Mouse (Mus musculus) kidney, embryonic 15.5 days (tissue): Measurements from ENCODE around the gene Rab8a. TPM values are rescaled to one million over a fixed set of nuclear protein-coding genes. Genes with fewer than 3 reads are reported as not detected.

Experiments used
- ATAC-seq: fragments of 200-750 bp; cut with Nextera tagmentation; replicated peaks from 2 replicates; pipeline ENCODE4 v1.8.0; 2017; ENCODE audit warnings: moderate TSS enrichment; ENCODE audit not compliant: low FRiP score
- H3K27ac ChIP-seq: fragments of 300-500 bp; sonication (generic); 2 replicates; pipeline ENCODE4 v1.5.1; 2015; ENCODE audit warnings: mild to moderate bottlenecking, inconsistent platforms
- H3K27me3 ChIP-seq: fragments of 300-500 bp; sonication (generic); 2 replicates; pipeline ENCODE4 v1.6.1; 2015; ENCODE audit warnings: inconsistent platforms
- H3K36me3 ChIP-seq: fragments of 300-500 bp; sonication (generic); 2 replicates; pipeline ENCODE4 v1.6.1; 2015; ENCODE audit warnings: inconsistent platforms
- H3K4me1 ChIP-seq: fragments of 300-500 bp; sonication (generic); 2 replicates; pipeline ENCODE4 v1.6.1; 2015; ENCODE audit warnings: inconsistent platforms
- H3K4me2 ChIP-seq: fragments of 300-500 bp; sonication (generic); 2 replicates; pipeline ENCODE4 v1.6.1; 2015; ENCODE audit warnings: moderate library complexity, mild to moderate bottlenecking, inconsistent platforms
- H3K4me3 ChIP-seq: fragments of 300-500 bp; sonication (generic); replicated peaks from 2 replicates; pipeline ENCODE4 v1.5.1; 2015; ENCODE audit warnings: mild to moderate bottlenecking, inconsistent platforms
- H3K9ac ChIP-seq: fragments of 300-500 bp; sonication (generic); 2 replicates; pipeline ENCODE4 v1.6.1; 2015; ENCODE audit warnings: mild to moderate bottlenecking, inconsistent platforms
- H3K9me3 ChIP-seq: fragments of 300-500 bp; sonication (generic); replicated peaks from 2 replicates; pipeline ENCODE4 v1.6.1; 2016; ENCODE audit warnings: inconsistent platforms
- WGBS: fragments of 180-500 bp; shearing (Covaris S2); methylation state at CpG from one replicate; pipeline ENCODE4 v1.1.7; 2015; ENCODE audit warnings: mixed read lengths; 5-methylcytosine and 5-hydroxymethylcytosine counted together
- polyA plus RNA-seq: library from polyadenylated mRNA; unstranded; fragments of >200 nt; fragmentation: Nextera tagmentation; extraction: Ambion mirVana; gene quantifications from 2 replicates; pipeline ENCODE4 v1.2.1, GENCODE M21; 2015

Rab8a gene
- polyA plus RNA-seq, 1 experiment from 2014 or later = 128 TPM

- peak within 1 kb of the TSS; percentile 88 for H3K9ac ChIP-seq
- peak within 1 kb of the TSS; percentile 100 for H3K27ac ChIP-seq
- H3K9me3 ChIP-seq = no peaks in the 10 kb centered on the region
- WGBS = under 1% methylated on average over 48 of the region's 49 CpGs
- peak within 1 kb of the TSS; percentile 59 for H3K4me3 ChIP-seq
- ATAC-seq = peak; percentile 89
- peaks cover 18% of the 10 kb centered on the region for H3K36me3 ChIP-seq
- peaks cover 49% of the 10 kb centered on the region for H3K4me1 ChIP-seq
- no peaks in the 10 kb centered on the region for H3K27me3 ChIP-seq
- peak within 1 kb of the TSS; percentile 83 for H3K4me2 ChIP-seq
These were observed 26.1 kb upstream of the Rab8a start, which contains the start of gene Tpm4 for GRCm38 (mm10) chr8:72134756-72135445. Tpm4 (plus strand) TSS chr8:72134975.

DNA sequence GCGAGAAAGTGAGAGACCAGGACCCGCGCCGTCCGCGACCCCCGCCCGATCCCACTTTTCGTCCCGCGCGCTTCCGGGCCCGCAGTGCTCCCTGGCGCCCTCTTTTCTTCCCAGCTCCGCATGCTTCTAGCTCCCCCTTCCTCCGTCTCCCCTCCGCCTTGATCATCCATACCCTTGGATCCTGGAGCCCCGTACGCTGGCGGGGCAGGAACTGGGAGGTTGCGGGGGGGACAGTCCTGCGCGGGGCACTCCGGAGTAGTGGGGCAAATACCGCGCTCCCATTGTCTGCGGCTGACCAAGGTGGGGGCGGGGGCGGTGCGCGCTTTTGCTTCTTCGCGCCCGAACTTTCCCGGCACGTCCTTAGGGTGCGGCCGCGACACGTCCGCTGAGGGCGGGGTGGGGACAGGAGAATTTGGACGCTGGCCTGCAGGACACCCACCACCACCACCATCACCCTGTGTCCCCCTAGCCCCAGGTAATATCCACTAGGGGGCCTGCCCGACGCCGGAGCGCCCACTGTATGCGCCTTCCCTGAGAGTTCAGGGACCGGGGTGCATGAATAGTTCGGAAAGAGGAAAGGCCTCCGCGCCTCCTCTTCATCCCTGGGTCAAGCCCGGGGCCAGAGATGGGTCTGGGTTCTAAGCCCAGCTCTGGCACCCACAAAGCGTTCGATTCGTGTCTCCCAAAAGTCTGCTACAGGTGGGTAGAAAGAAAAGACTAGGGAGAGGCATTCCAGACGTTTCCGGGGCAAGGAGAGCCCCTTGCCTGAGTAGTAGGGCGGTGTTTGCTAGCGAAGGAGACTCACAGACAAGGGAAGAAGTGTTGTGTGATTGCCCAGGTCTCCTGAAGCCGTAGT lies 25.3 kb upstream of the Rab8a start:
- under 1% methylated on average over 62 of the region's 62 CpGs for WGBS
- ATAC-seq = peak; percentile 73
- no peaks in the 10 kb centered on the region for H3K27me3 ChIP-seq
- peak overlapping the region; percentile 83 for H3K4me2 ChIP-seq
- peak overlapping the region; percentile 100 for H3K27ac ChIP-seq
- no peaks in the 10 kb centered on the region for H3K9me3 ChIP-seq
- peaks cover 49% of the 10 kb centered on the region for H3K4me1 ChIP-seq
- H3K4me3 ChIP-seq = peak overlapping the region; percentile 59
- H3K9ac ChIP-seq = peak overlapping the region; percentile 88
- peaks cover 26% of the 10 kb centered on the region for H3K36me3 ChIP-seq

DNA sequence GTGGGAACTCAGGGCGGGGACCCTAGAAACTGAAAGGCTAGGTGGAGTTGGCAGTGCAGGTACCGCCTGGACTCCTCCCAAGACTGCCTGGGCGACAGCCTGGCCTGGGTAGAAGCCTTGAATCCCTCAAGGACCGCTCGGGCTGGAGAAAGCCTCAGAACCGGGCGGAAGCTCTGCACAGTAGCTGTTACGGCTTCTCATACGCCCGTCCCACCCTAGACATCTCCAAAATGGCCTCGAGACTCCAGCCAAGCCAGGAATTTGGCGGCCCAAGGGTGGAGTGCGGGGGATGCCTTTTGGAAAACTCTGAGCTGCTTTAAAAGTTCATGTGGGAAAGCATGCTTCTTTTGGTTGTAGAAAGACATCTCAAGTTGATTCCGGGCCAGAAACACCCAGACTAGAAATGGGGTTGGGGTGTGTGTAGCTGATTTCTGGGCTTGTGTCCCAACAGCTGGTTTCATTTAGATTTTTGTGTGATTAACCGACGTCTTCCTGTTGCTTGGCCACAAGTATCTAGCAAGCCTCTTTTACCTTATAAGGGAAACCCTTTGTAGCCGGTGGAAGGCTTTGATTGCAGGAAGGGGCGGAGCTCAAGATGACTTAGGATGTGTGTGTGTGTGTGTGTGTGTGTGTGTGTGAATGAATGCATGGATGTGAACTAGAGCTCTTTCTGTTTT lies 24.6 kb upstream of the Rab8a start:
- under 1% methylated on average over 18 of the region's 18 CpGs for whole genome bisulfite sequencing
- Histone ChIP-seq H3K36me3 (peaks cover 33% of the 10 kb centered on the region), H3K27ac (peak overlapping the region; percentile 100), H3K4me1 (peaks cover 44% of the 10 kb centered on the region), H3K27me3 (no peaks in the 10 kb centered on the region), H3K4me3 (peak overlapping the region; percentile 59), H3K9me3 (no peaks in the 10 kb centered on the region), H3K9ac (peak overlapping the region; percentile 88), H3K4me2 (peak overlapping the region; percentile 83)
- ATAC-seq = peak; percentile 61

- Histone ChIP-seq H3K27ac (no peak overlapping the region; the same call in 1 of the 2 replicates), H3K36me3 (peaks cover 43% of the 10 kb centered on the region), H3K9ac (no peak overlapping the region), H3K27me3 (no peaks in the 10 kb centered on the region), H3K9me3 (no peaks in the 10 kb centered on the region), H3K4me2 (peak overlapping the region; percentile 83), H3K4me3 (peak overlapping the region; percentile 59), H3K4me1 (peaks cover 41% of the 10 kb centered on the region)
- no peak for ATAC-seq
- WGBS = 74% methylated on average over 2 of the region's 2 CpGs
These were observed 23.6 kb upstream of the Rab8a start for GRCm38 (mm10) chr8:72137431-72137830.

GRCm38 (mm10) chr8:72138456-72138855 lies 22.5 kb upstream of the Rab8a start:
- no peaks in the 10 kb centered on the region for H3K27me3 ChIP-seq
- peaks cover 53% of the 10 kb centered on the region for H3K36me3 ChIP-seq
- peaks cover 30% of the 10 kb centered on the region for H3K4me1 ChIP-seq
- 94% methylated on average over 5 of the region's 5 CpGs for WGBS
- 0 out of 2 replicates have a peak overlapping the region, but pooled peaks have one; percentile 83 for H3K4me2 ChIP-seq
- no peak for ATAC-seq
- no peak overlapping the region for H3K27ac ChIP-seq
- no peak overlapping the region for H3K9ac ChIP-seq
- H3K4me3 ChIP-seq = no peak overlapping the region
- H3K9me3 ChIP-seq = no peaks in the 10 kb centered on the region

DNA sequence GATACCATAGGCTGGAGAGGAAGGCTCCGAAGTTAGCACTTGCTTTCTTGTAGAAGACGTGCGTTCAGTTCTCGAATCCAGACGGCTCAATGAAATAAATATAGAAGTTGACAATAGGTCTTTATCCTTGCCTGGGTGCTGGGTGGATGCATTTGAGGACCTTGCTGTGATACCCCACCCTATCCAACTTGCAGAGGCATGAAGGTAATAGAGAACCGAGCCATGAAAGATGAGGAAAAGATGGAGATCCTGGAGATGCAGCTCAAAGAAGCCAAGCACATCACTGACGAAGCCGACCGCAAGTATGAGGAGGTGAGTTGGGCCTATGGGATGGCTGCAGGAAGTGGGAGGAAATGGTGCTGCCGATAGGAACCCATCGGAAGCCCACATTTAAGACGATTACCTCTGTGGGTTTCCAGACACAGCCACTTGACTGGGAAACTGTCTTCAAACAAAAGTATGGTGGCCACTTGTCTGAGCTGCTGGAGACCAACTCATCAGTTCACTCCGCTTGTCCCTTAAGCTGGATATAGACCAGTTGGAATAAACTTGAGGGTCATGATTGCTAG lies 17.7 kb upstream of the Rab8a start:
- WGBS = 91% methylated on average over 13 of the region's 13 CpGs
- H3K36me3 ChIP-seq = peaks cover 98% of the 10 kb centered on the region
- H3K4me3 ChIP-seq = no peak overlapping the region
- H3K4me1 ChIP-seq = peaks cover 4% of the 10 kb centered on the region; the same call in 1 of the 2 replicates
- H3K9me3 ChIP-seq = no peaks in the 10 kb centered on the region
- no peak overlapping the region for H3K27ac ChIP-seq
- H3K9ac ChIP-seq = no peak overlapping the region
- no peak overlapping the region for H3K4me2 ChIP-seq
- H3K27me3 ChIP-seq = no peaks in the 10 kb centered on the region
- ATAC-seq = no peak

GRCm38 (mm10) chr8:72144345-72144975 lies 16.5 kb upstream of the Rab8a start:
- Histone ChIP-seq H3K4me2 (no peak overlapping the region), H3K4me1 (no peaks in the 10 kb centered on the region), H3K27me3 (no peaks in the 10 kb centered on the region)

DNA sequence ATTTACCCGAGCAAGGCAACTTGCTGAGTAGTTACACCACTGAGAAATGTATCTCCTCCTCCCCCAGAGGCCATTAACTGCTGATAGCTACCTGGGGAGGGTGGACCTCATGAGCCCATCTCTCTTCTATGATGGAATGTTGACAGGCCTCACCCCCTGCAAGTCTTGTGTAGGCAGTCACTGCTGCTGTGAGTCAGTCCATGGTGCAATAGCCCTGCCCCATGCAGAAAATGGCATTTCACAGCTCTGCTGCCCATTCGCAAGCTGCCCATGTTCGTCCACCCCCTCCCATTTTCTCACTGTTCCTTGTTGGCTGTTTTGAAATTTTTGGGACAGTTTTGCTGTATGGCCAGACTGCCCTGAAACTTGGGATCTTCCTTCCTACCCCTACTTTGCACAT lies 15.5 kb upstream of the Rab8a start:
- Histone ChIP-seq H3K27ac (no peak overlapping the region), H3K27me3 (no peaks in the 10 kb centered on the region), H3K36me3 (peaks cover 96% of the 10 kb centered on the region), H3K4me1 (no peaks in the 10 kb centered on the region), H3K9me3 (no peaks in the 10 kb centered on the region), H3K4me3 (no peak overlapping the region), H3K9ac (no peak overlapping the region), H3K4me2 (no peak overlapping the region)
- ATAC-seq = no peak
- 84% methylated on average over 3 of the region's 3 CpGs for WGBS

More at GRCm38 (mm10) chr8:72144345-72144975, 16.5 kb upstream of the Rab8a start:
- ATAC-seq = no peak
- H3K27ac ChIP-seq = no peak overlapping the region
- H3K9ac ChIP-seq = no peak overlapping the region
- H3K36me3 ChIP-seq = peaks cover 96% of the 10 kb centered on the region
- H3K4me3 ChIP-seq = no peak overlapping the region
- 87% methylated on average over 5 of the region's 5 CpGs for WGBS
- H3K9me3 ChIP-seq = no peaks in the 10 kb centered on the region

- Histone ChIP-seq H3K9me3 (no peaks in the 10 kb centered on the region), H3K9ac (no peak overlapping the region), H3K4me2 (no peak overlapping the region), H3K4me3 (no peak overlapping the region), H3K4me1 (no peaks in the 10 kb centered on the region), H3K36me3 (peaks cover 96% of the 10 kb centered on the region), H3K27ac (no peak overlapping the region), H3K27me3 (no peaks in the 10 kb centered on the region)
- WGBS = 100% methylated on average over 1 of the region's 1 CpGs
- no peak for ATAC-seq
These were observed 14.9 kb upstream of the Rab8a start for GRCm38 (mm10) chr8:72146056-72146455.

- Histone ChIP-seq H3K4me2 (no peak overlapping the region), H3K4me1 (no peaks in the 10 kb centered on the region), H3K36me3 (peaks cover 96% of the 10 kb centered on the region), H3K4me3 (no peak overlapping the region), H3K9ac (no peak overlapping the region), H3K27me3 (no peaks in the 10 kb centered on the region), H3K9me3 (no peaks in the 10 kb centered on the region), H3K27ac (peak overlapping the region; percentile 37; the same call in 1 of the 2 replicates)
- 92% methylated on average over 3 of the region's 3 CpGs for WGBS
- ATAC-seq = no peak
These were observed 14.4 kb upstream of the Rab8a start for GRCm38 (mm10) chr8:72146556-72146955.

- H3K9ac ChIP-seq = no peak overlapping the region
- H3K4me2 ChIP-seq = no peak overlapping the region
- no peaks in the 10 kb centered on the region for H3K27me3 ChIP-seq
- no peak overlapping the region for H3K4me3 ChIP-seq
- peaks cover 96% of the 10 kb centered on the region for H3K36me3 ChIP-seq
- no peak for ATAC-seq
- H3K4me1 ChIP-seq = no peaks in the 10 kb centered on the region
- 71% methylated on average over 2 of the region's 2 CpGs for WGBS
- H3K9me3 ChIP-seq = no peaks in the 10 kb centered on the region
- H3K27ac ChIP-seq = peak overlapping the region; percentile 37; the same call in 1 of the 2 replicates
These were observed 13.7 kb upstream of the Rab8a start for GRCm38 (mm10) chr8:72147266-72147665.
